In genomic region chr1:24033759-24034423, GRCm38 (mm10) we compare ENCODE assay signal across 11 mouse cellular contexts. TPM values are rescaled to one million over a fixed set of nuclear protein-coding genes. Genes with fewer than 3 reads are reported as not detected.
DNase-seq lines count a peak whose midpoint lies in the region; ATAC-seq and TF ChIP-seq lines count a peak whose summit lies in the region.
"Had no signal": no experiment of that assay in that cellular context is flagged by ENCODE, and none has a peak within 500 bp of the region (broad histone marks: within the 10 kb centered on the region; RNA-seq: fewer than 3 reads in every experiment).

No protein-coding gene starts in this region.

- peak; percentile 36; the same call in 1 of the 2 replicates for ATAC-seq in forebrain, embryonic 13.5 days
- no peak for ATAC-seq in forebrain, embryonic 11.5 days (replicated peaks; ENCODE audit: low FRiP score)
- no peak for ATAC-seq in liver, embryonic 14.5 days (ENCODE audit: insufficient read depth)
- ATAC-seq in liver, embryonic 12.5 days: no peak
- ATAC-seq in activated CD4-positive, CD25-positive, alpha-beta regulatory T cell, adult 4 months: peak; percentile 75
- peak; percentile 89 for ATAC-seq in megakaryocyte progenitor cell, adult 5-6 weeks (replicated peaks; ENCODE audit: poor library complexity)

- TF ChIP-seq EP300 in liver, embryonic 14.5 days (IDR thresholded peaks at IDR 0.05; ENCODE audit: low read depth): no peak

- no peak overlapping the region for H3K4me2 ChIP-seq in forebrain, embryonic 13.5 days
- H3K4me2 ChIP-seq in forebrain, embryonic 11.5 days (ENCODE audit: low read depth, low read length, severe bottlenecking): no peak overlapping the region
- H3K4me2 ChIP-seq in liver, embryonic 14.5 days (ENCODE audit: low read depth): no peak overlapping the region
- H3K4me2 ChIP-seq in liver, embryonic 12.5 days: no peak overlapping the region
- H3K4me2 ChIP-seq: embryonic facial prominence, embryonic 15.5 days; heart, embryonic 11.5 days had no signal

- peaks cover 24% of the 10 kb centered on the region for H3K36me3 ChIP-seq in forebrain, embryonic 13.5 days (ENCODE audit: poor library complexity, severe bottlenecking)
- H3K36me3 ChIP-seq in forebrain, embryonic 11.5 days (ENCODE audit: control insufficient read depth, insufficient read depth, low read length): no peaks in the 10 kb centered on the region
- no peaks in the 10 kb centered on the region for H3K36me3 ChIP-seq in liver, embryonic 14.5 days (replicated peaks; ENCODE audit: control insufficient read depth, insufficient read depth, low read depth)
- no peaks in the 10 kb centered on the region; the same call in 1 of the 2 replicates for H3K36me3 ChIP-seq in liver, embryonic 12.5 days

- peak; percentile 22; the same call in 1 of the 2 replicates for TF ChIP-seq CTCF in liver, embryonic 14.5 days (IDR thresholded peaks at IDR 0.05; ENCODE audit: low read depth)

- H3K27me3 ChIP-seq in forebrain, embryonic 13.5 days: no peaks in the 10 kb centered on the region
- H3K27me3 ChIP-seq in forebrain, embryonic 11.5 days (ENCODE audit: control insufficient read depth, insufficient read depth, low read length): no peaks in the 10 kb centered on the region
- no peaks in the 10 kb centered on the region for H3K27me3 ChIP-seq in liver, embryonic 14.5 days (ENCODE audit: control insufficient read depth, insufficient read depth, low read length)
- no peaks in the 10 kb centered on the region for H3K27me3 ChIP-seq in liver, embryonic 12.5 days (replicated peaks)
- H3K27me3 ChIP-seq: embryonic facial prominence, embryonic 15.5 days had no signal

- H3K27ac ChIP-seq in forebrain, embryonic 13.5 days: no peak overlapping the region
- H3K27ac ChIP-seq in forebrain, embryonic 11.5 days (ENCODE audit: low read depth, low read length): no peak overlapping the region
- H3K27ac ChIP-seq in liver, embryonic 14.5 days: no peak overlapping the region
- no peak overlapping the region for H3K27ac ChIP-seq in liver, embryonic 12.5 days
- H3K27ac ChIP-seq: embryonic facial prominence, embryonic 15.5 days had no signal

- H3K4me3 ChIP-seq in forebrain, embryonic 13.5 days: no peak overlapping the region
- no peak overlapping the region for H3K4me3 ChIP-seq in forebrain, embryonic 11.5 days (ENCODE audit: low read depth, low read length)
- H3K4me3 ChIP-seq in liver, embryonic 14.5 days (ENCODE audit: insufficient read depth in 1 of 2, low read depth in 2 of 2, low read length in 2 of 2): no peak overlapping the region
- no peak overlapping the region for H3K4me3 ChIP-seq in liver, embryonic 12.5 days
- H3K4me3 ChIP-seq: embryonic facial prominence, embryonic 15.5 days had no signal

- no peaks in the 10 kb centered on the region for H3K4me1 ChIP-seq in forebrain, embryonic 13.5 days
- H3K4me1 ChIP-seq in forebrain, embryonic 11.5 days (replicated peaks; ENCODE audit: control insufficient read depth, insufficient read depth, low read length): no peaks in the 10 kb centered on the region
- H3K4me1 ChIP-seq in liver, embryonic 14.5 days (replicated peaks; ENCODE audit: control insufficient read depth in 2 of 2, insufficient read depth in 2 of 2, low read length in 1 of 2): no peaks in the 10 kb centered on the region
- H3K4me1 ChIP-seq in liver, embryonic 12.5 days: no peaks in the 10 kb centered on the region
- H3K4me1 ChIP-seq: embryonic facial prominence, embryonic 15.5 days had no signal

- DNase-seq in forebrain, embryonic 11.5 days (ENCODE audit: low spot score): no peak
- no peak for DNase-seq in liver, embryonic 14.5 days (ENCODE audit: low read depth in 3 of 3, low spot score in 3 of 3)
- DNase-seq in spleen, postnatal 4 days (ENCODE audit: low spot score in 2 of 2): no peak
- DNase-seq in adrenal gland, adult 18-20 months (ENCODE audit: low spot score in 2 of 2): no peak
- DNase-seq: kidney, postnatal 25 days had no signal

- no peak overlapping the region for H3K9ac ChIP-seq in forebrain, embryonic 13.5 days
- H3K9ac ChIP-seq in forebrain, embryonic 11.5 days (ENCODE audit: low read length): no peak overlapping the region
- H3K9ac ChIP-seq in liver, embryonic 14.5 days (replicated peaks): no peak overlapping the region
- no peak overlapping the region for H3K9ac ChIP-seq in liver, embryonic 12.5 days
- H3K9ac ChIP-seq: embryonic facial prominence, embryonic 15.5 days had no signal

- WGBS in forebrain, embryonic 13.5 days: 88% methylated on average over 2 of the region's 2 CpGs
- WGBS in forebrain, embryonic 11.5 days: 90% methylated on average over 2 of the region's 2 CpGs
- whole genome bisulfite sequencing in liver, embryonic 14.5 days (ENCODE audit: insufficient replicate concordance): 65% methylated on average over 2 of the region's 2 CpGs
- WGBS in liver, embryonic 12.5 days (ENCODE audit: insufficient replicate concordance): 73% methylated on average over 2 of the region's 2 CpGs

- no peaks in the 10 kb centered on the region for H3K9me3 ChIP-seq in forebrain, embryonic 13.5 days (replicated peaks)
- H3K9me3 ChIP-seq in forebrain, embryonic 11.5 days (ENCODE audit: control insufficient read depth, low read length): no peaks in the 10 kb centered on the region
- H3K9me3 ChIP-seq in liver, embryonic 14.5 days (ENCODE audit: control insufficient read depth, low read length): no peaks in the 10 kb centered on the region
- no peaks in the 10 kb centered on the region for H3K9me3 ChIP-seq in liver, embryonic 12.5 days (replicated peaks)
- H3K9me3 ChIP-seq: embryonic facial prominence, embryonic 15.5 days had no signal

RNA-seq across cellular contexts. Expression of gene Sdhaf4, which starts 28.4 kb away (rescaled TPM):
- 109 and 133 TPM in 2 replicates for polyA plus RNA-seq in forebrain, embryonic 13.5 days (2015; fragmentation: Nextera tagmentation; extraction: Ambion mirVana)
- 75.8 and 84.5 TPM in 2 replicates for polyA plus RNA-seq in forebrain, embryonic 11.5 days (2014; fragmentation: Nextera tagmentation; extraction: Ambion mirVana)
- polyA plus RNA-seq in liver, embryonic 14.5 days (2012; rRNA removed): 10.9 and 13.3 TPM in 2 replicates
- 39.9 and 42.0 TPM in 2 replicates for polyA plus RNA-seq in liver, embryonic 14.5 days (2014; fragmentation: Nextera tagmentation; extraction: Ambion mirVana)
- 46.4 and 50.7 TPM in 2 replicates for polyA plus RNA-seq in liver, embryonic 12.5 days (2016; fragmentation: Nextera tagmentation; extraction: Ambion mirVana)
- polyA plus RNA-seq in activated CD4-positive, CD25-positive, alpha-beta regulatory T cell, adult 4 months (2017; shearing (Covaris generic)): 10 to 100 TPM; 73.5 to 84.1 TPM
- 36.8 and 48.1 TPM in 2 replicates for total RNA-seq in megakaryocyte progenitor cell, adult 5-6 weeks (2015)
- total RNA-seq in megakaryocyte progenitor cell, adult 5-6 weeks (2017): 13.4 and 17.9 TPM in 2 replicates
- total RNA-seq in adrenal gland, adult 18-20 months (2021): 10 to 100 TPM; 55.6 to 61.4 TPM

Comparison
In these comparisons a context has a peak if more than half of its experiments do, and no peak if none do; other contexts are left out.
1. ATAC-seq: peak in forebrain, embryonic 13.5 days (single experiment), activated CD4-positive, CD25-positive, alpha-beta regulatory T cell, adult 4 months (single experiment) and megakaryocyte progenitor cell, adult 5-6 weeks (single experiment); none in forebrain, embryonic 11.5 days (single experiment), liver, embryonic 14.5 days (single experiment) and liver, embryonic 12.5 days (single experiment).